Mouse (Mus musculus) forebrain, embryonic 13.5 days (tissue): Measurements from ENCODE around the gene Gm20388. TPM values are rescaled to one million over a fixed set of nuclear protein-coding genes. Genes with fewer than 3 reads are reported as not detected.

ENCODE experiments used
- ATAC-seq: fragments of 200-750 bp; cut with Nextera tagmentation; 2 replicates; pipeline ENCODE4 v1.8.0; 2017
- H3K27ac ChIP-seq: fragments of 300-500 bp; sonication (generic); 2 replicates; pipeline ENCODE4 v1.5.1; 2015; ENCODE audit warnings: inconsistent platforms, mild to moderate bottlenecking, moderate library complexity
- H3K27me3 ChIP-seq: fragments of 300-500 bp; sonication (generic); 2 replicates; pipeline ENCODE4 v1.6.1; 2015; ENCODE audit warnings: mild to moderate bottlenecking, inconsistent platforms
- H3K36me3 ChIP-seq: fragments of 300-500 bp; sonication (generic); 2 replicates; pipeline ENCODE4 v1.6.1; 2015; ENCODE audit warnings: mild to moderate bottlenecking, inconsistent platforms; ENCODE audit not compliant: poor library complexity, severe bottlenecking
- H3K4me1 ChIP-seq: fragments of 300-500 bp; sonication (generic); 2 replicates; pipeline ENCODE4 v1.6.1; 2015; ENCODE audit warnings: inconsistent platforms
- H3K4me2 ChIP-seq: fragments of 300-500 bp; sonication (generic); 2 replicates; pipeline ENCODE4 v1.6.1; 2015; ENCODE audit warnings: inconsistent platforms, mild to moderate bottlenecking, moderate library complexity
- H3K4me3 ChIP-seq: fragments of 300-500 bp; sonication (generic); 2 replicates; pipeline ENCODE4 v1.5.1; 2015; ENCODE audit warnings: mild to moderate bottlenecking, inconsistent platforms
- H3K9ac ChIP-seq: fragments of 300-500 bp; sonication (generic); 2 replicates; pipeline ENCODE4 v1.6.1; 2015; ENCODE audit warnings: mild to moderate bottlenecking, inconsistent platforms
- H3K9me3 ChIP-seq: fragments of 300-500 bp; sonication (generic); replicated peaks from 2 replicates; pipeline ENCODE4 v1.6.1; 2016; ENCODE audit warnings: inconsistent platforms
- WGBS: fragments of 180-500 bp; shearing (Covaris S2); methylation state at CpG from one replicate; pipeline ENCODE4 v1.1.7; 2015; 5-methylcytosine and 5-hydroxymethylcytosine counted together
- polyA plus RNA-seq: library from polyadenylated mRNA; unstranded; fragments of >200 nt; fragmentation: Nextera tagmentation; extraction: Ambion mirVana; gene quantifications from 2 replicates; pipeline ENCODE4 v1.2.1, GENCODE M21; 2015

The Gm20388 gene
- polyA plus RNA-seq, 1 experiment from 2014 or later, result 5.6 TPM

DNA sequence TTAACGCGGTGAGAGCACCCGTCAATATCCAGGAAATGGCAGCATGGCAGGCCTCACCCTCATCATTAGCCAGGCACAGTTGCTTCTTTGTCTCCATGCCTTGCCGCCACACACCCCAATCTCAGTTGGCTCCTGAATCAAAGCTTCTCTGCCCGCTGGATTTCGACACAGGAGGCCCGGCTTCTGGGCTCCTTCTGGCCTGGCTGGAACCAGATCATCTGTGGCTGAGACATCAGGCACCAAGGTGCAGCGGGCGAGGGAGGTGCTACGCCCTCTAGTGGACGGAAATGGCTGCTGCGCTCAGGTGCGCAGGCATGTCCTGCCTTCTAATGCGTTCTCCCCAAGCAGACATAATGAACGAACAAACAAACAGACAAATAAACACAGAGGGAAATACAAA is 1302.6 kb downstream of the Gm20388 start:
- no peaks in the 10 kb centered on the region for H3K4me1 ChIP-seq
- no peak overlapping the region for H3K27ac ChIP-seq
- no peak overlapping the region for H3K4me2 ChIP-seq
- ATAC-seq, result no peak
- H3K9me3 ChIP-seq, result peaks cover 4% of the 10 kb centered on the region; the same call in 1 of the 2 replicates
- H3K36me3 ChIP-seq, result no peaks in the 10 kb centered on the region
- H3K9ac ChIP-seq, result no peak overlapping the region
- H3K27me3 ChIP-seq, result peaks cover 2% of the 10 kb centered on the region; the same call in 1 of the 2 replicates
- no peak overlapping the region for H3K4me3 ChIP-seq
- WGBS, result 53% methylated on average over 15 of the region's 15 CpGs

DNA sequence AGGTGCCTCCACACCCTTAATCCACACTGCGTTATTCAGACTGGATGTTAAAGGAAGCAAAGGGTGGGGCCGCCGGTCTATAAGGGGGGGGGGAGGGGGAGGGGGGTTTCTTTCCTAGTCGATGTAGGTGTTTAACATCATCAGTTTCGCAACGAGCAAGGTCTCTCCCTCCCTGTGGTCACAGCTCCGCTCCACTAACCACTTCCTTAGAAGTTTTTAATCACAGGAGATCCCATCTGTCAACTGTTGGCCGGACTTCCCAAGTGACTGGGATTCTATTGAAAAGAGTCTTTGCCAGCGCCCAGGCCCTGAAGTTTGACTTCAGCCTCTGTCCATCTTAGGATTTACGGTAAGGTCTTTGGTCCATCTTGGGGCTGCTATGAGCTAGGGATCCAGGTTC is 1303.0 kb downstream of the Gm20388 start:
- WGBS, result 64% methylated on average over 10 of the region's 10 CpGs

DNA sequence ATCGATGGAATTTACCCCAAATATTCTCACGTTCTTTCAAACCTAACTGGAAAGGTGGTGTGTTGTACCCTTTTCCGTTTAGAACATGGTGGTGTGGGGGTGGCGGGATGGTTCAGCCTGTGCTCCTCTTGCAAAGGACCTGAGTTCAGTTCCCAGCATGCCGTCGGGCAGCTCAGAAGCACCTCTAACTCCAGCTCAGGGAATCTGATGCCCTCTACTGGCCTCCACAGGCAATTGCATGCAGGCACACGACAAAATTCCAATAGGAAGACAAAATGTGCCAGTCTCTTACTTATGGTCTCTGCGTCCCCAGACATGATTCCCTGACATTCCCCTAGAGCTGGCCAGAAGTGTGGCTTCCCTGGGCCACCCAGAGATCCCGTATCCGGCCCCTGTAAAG is 1304.3 kb downstream of the Gm20388 start:
- no peak overlapping the region for H3K27ac ChIP-seq
- peaks cover 4% of the 10 kb centered on the region; the same call in 1 of the 2 replicates for H3K9me3 ChIP-seq
- H3K27me3 ChIP-seq, result peaks cover 2% of the 10 kb centered on the region; the same call in 1 of the 2 replicates
- no peak for ATAC-seq
- no peaks in the 10 kb centered on the region for H3K36me3 ChIP-seq
- 0 out of 2 replicates have a peak, but pooled peaks cover 3% of the 10 kb centered on the region for H3K4me1 ChIP-seq
- 77% methylated on average over 10 of the region's 10 CpGs for WGBS
- H3K9ac ChIP-seq, result no peak overlapping the region
- H3K4me3 ChIP-seq, result no peak overlapping the region
- H3K4me2 ChIP-seq, result no peak overlapping the region

More for the DNA sequence above, 1303.0 kb downstream of the Gm20388 start:
- Histone ChIP-seq H3K4me2 (no peak overlapping the region), H3K27ac (no peak overlapping the region), H3K36me3 (no peaks in the 10 kb centered on the region), H3K4me3 (no peak overlapping the region), H3K4me1 (no peaks in the 10 kb centered on the region), H3K9me3 (peaks cover 4% of the 10 kb centered on the region; the same call in 1 of the 2 replicates), H3K9ac (no peak overlapping the region), H3K27me3 (peaks cover 2% of the 10 kb centered on the region; the same call in 1 of the 2 replicates)
- ATAC-seq, result no peak

DNA sequence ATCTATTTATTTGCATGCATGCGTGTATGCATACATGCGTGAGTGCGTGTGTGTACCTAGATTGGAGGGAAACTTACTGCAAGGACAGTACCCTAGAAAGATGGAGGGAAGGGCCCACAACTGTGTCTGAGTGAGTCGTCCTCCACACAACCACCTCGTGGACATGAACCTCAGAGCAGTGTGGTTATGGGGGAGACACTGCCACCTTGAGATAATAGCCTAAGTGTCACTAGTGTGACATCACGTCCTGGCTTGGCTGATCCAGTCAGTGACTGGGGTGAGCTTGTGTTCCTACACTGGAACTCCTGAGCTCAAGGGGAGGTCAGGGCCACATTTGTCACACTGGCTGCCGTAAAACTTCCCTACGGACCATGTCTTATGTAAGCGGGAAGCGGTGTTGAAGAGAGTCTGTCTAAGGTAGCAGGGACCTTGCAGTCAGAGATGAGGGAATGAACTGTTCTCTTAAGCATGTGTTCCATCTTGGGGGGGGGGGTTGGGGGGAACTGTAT is 1305.9 kb downstream of the Gm20388 start:
- no peak for ATAC-seq
- Histone ChIP-seq H3K9me3 (peaks cover 4% of the 10 kb centered on the region; the same call in 1 of the 2 replicates), H3K4me2 (no peak overlapping the region), H3K36me3 (no peaks in the 10 kb centered on the region), H3K27ac (no peak overlapping the region), H3K9ac (no peak overlapping the region), H3K4me1 (0 out of 2 replicates have a peak, but pooled peaks cover 3% of the 10 kb centered on the region), H3K27me3 (peaks cover 3% of the 10 kb centered on the region), H3K4me3 (no peak overlapping the region)
- 93% methylated on average over 10 of the region's 10 CpGs for WGBS

DNA sequence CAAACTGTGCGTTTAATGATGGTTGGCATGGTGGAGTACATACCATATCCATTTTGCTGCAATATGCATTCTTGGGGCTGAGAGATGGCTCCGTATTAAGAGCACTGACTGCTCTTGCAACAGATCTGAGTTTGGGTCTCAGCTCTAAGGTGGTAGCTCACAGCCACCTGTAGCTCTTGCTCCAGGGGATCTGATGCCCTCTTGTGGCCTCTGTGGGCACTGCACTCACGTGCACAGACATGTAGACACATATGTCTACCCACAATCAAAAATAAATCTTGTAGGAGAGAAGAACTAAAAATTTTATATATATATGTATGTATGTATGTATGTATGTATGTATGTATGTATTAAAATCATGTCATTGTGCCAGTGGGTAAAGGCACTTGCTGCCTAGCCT is 1307.8 kb downstream of the Gm20388 start:
- Histone ChIP-seq H3K27me3 (peaks cover 5% of the 10 kb centered on the region; the same call in 1 of the 2 replicates), H3K4me3 (no peak overlapping the region), H3K36me3 (no peaks in the 10 kb centered on the region), H3K27ac (no peak overlapping the region), H3K9ac (no peak overlapping the region), H3K4me2 (no peak overlapping the region), H3K4me1 (0 out of 2 replicates have a peak, but pooled peaks cover 3% of the 10 kb centered on the region), H3K9me3 (peaks cover 4% of the 10 kb centered on the region; the same call in 1 of the 2 replicates)
- ATAC-seq, result no peak
- WGBS, result 92% methylated on average over 3 of the region's 3 CpGs

DNA sequence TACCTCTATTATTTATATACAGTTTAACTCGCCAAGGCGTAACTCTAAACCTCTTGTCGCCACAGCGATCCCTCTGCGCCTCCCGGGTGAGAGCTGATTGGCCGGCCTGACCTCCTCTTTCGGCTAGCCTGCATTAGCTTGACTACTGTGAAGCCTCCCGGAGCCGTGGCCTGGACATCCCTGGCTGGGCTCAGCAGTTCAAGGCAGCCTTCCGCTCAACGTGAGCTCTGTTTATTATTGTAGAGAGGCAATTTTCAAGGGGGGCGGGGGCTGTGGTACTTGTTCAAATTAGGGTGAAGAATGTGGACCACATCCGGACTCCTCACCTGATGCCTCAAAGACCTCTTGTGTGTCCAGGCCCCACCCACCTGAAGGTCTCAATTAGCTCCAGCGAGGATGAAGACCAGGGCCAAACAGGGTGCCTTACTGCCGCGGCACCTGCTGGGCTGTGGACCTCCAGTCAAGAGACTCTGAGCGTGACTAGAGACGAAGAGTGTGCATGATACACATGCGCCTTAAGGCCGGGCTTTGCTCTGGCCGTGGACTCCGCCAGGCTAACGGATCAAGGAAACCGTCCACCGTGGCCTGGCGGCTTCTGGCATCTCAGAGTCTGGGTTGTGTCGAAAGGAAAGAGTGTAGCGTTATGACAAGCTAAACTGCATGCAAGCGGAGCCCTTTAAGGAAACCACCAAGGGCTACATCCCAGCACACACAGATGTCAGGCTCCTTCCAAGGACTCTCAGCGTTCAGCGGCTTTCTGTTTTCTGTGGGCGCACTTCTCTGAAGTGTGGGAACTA is 1309.7 kb downstream of the Gm20388 start:
- 46% methylated on average over 33 of the region's 33 CpGs for WGBS

DNA sequence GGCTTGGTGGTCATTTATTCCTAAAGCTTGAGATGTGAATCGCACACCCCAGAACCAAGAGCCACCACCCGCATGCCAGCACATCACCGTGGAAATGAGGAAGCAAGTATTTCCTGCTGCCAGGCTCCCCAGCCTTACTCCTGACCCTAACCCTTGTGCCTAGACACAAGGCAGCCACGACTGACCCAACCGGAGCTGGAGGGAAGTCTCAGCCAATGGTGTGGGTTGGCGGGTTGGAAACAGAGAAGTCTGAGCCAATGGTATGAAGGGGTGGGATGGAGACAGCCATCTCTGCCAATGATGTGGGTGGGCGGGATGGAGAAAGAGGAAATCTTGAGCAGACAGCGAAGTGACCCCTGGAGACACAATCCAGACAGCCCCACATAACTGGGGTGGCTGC is 1314.1 kb downstream of the Gm20388 start:
- H3K4me3 ChIP-seq, result no peak overlapping the region
- H3K9ac ChIP-seq, result no peak overlapping the region
- no peak for ATAC-seq
- H3K4me2 ChIP-seq, result no peak overlapping the region
- no peak overlapping the region for H3K27ac ChIP-seq
- H3K9me3 ChIP-seq, result no peaks in the 10 kb centered on the region
- WGBS, result 79% methylated on average over 8 of the region's 8 CpGs
- peaks cover 5% of the 10 kb centered on the region; the same call in 1 of the 2 replicates for H3K27me3 ChIP-seq
- H3K4me1 ChIP-seq, result 0 out of 2 replicates have a peak, but pooled peaks cover 2% of the 10 kb centered on the region
- H3K36me3 ChIP-seq, result no peaks in the 10 kb centered on the region

More for the DNA sequence above, 1309.7 kb downstream of the Gm20388 start:
- H3K27ac ChIP-seq, result no peak overlapping the region
- no peak overlapping the region for H3K9ac ChIP-seq
- H3K4me2 ChIP-seq, result no peak overlapping the region
- H3K4me3 ChIP-seq, result no peak overlapping the region
- H3K27me3 ChIP-seq, result peaks cover 5% of the 10 kb centered on the region; the same call in 1 of the 2 replicates
- 0 out of 2 replicates have a peak, but pooled peaks cover 3% of the 10 kb centered on the region for H3K4me1 ChIP-seq
- H3K36me3 ChIP-seq, result no peaks in the 10 kb centered on the region
- ATAC-seq, result no peak
- no peaks in the 10 kb centered on the region for H3K9me3 ChIP-seq

DNA sequence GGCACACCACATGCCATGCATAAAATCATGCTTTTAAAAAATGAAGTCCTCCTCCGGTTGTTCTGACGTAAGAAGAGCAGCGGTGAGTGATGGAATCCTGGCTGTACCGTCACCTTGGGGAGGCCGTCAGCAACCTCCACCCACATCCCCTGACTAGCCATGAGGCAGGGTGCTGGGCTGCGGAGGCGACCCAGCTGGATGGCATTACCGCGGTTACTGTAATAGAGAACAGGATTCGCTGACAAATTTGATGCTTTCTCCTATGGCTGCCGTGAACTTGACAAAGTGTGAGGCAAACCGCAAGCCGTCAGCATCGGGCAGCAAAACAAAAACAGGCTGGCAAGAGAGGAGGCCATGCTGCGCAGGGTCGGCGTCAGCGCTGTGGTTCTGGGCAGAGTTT is 1317.1 kb downstream of the Gm20388 start:
- no peak overlapping the region for H3K9ac ChIP-seq
- no peak for ATAC-seq
- no peaks in the 10 kb centered on the region for H3K27me3 ChIP-seq

DNA sequence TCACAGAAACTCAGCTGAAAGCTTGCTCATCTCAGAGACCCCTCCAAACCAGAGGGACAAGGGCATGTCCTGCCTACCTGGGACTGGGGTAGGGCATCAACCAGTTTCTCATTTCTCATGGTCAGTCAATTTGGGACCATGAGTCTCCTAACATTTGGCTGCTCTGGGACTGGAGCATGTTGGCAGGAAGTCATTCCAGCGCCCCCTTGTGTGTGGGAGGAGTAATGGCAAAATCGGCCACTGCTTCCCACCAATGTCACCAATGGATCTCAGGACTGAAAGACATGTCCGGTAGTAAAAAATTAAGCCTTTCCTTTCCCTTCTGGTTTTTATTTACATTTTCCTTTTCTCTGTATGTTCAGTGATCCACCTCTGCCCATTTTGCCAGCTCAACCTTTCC is 1318.3 kb downstream of the Gm20388 start:
- Histone ChIP-seq H3K9ac (no peak overlapping the region), H3K36me3 (no peaks in the 10 kb centered on the region), H3K27ac (no peak overlapping the region), H3K27me3 (no peaks in the 10 kb centered on the region), H3K9me3 (no peaks in the 10 kb centered on the region), H3K4me3 (no peak overlapping the region), H3K4me2 (no peak overlapping the region), H3K4me1 (no peaks in the 10 kb centered on the region)
- ATAC-seq, result no peak
- WGBS, result 68% methylated on average over 3 of the region's 3 CpGs

More for the DNA sequence above, 1317.1 kb downstream of the Gm20388 start:
- H3K4me1 ChIP-seq, result no peaks in the 10 kb centered on the region
- H3K4me3 ChIP-seq, result no peak overlapping the region
- H3K36me3 ChIP-seq, result no peaks in the 10 kb centered on the region
- H3K9me3 ChIP-seq, result no peaks in the 10 kb centered on the region
- H3K27ac ChIP-seq, result no peak overlapping the region
- H3K4me2 ChIP-seq, result no peak overlapping the region
- WGBS, result 80% methylated on average over 18 of the region's 18 CpGs

DNA sequence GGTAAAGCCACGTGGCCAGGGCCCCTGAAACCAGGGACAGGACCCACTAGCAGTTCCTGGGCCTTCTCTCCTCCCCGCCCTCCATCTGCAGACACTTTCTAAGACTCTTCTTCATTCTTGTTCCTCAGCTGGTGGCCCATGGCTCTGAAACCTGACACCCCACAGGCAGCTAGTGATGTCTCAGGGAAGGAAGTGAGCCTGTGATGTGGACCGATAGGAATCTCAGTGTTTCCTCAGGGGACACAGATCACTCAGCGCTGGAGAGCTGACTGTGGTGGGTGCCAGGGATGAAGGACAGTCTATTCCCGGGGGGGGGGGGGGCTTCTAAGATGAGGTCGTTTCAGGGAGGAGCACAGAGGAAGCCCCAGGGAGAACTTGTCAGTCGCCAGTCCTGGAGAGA is 1318.9 kb downstream of the Gm20388 start:
- WGBS, result 50% methylated on average over 7 of the region's 7 CpGs
- no peaks in the 10 kb centered on the region for H3K36me3 ChIP-seq
- ATAC-seq, result no peak
- no peaks in the 10 kb centered on the region for H3K9me3 ChIP-seq
- no peak overlapping the region for H3K27ac ChIP-seq
- no peak overlapping the region for H3K4me3 ChIP-seq
- no peaks in the 10 kb centered on the region for H3K4me1 ChIP-seq
- no peak overlapping the region for H3K4me2 ChIP-seq
- no peak overlapping the region for H3K9ac ChIP-seq
- no peaks in the 10 kb centered on the region for H3K27me3 ChIP-seq

DNA sequence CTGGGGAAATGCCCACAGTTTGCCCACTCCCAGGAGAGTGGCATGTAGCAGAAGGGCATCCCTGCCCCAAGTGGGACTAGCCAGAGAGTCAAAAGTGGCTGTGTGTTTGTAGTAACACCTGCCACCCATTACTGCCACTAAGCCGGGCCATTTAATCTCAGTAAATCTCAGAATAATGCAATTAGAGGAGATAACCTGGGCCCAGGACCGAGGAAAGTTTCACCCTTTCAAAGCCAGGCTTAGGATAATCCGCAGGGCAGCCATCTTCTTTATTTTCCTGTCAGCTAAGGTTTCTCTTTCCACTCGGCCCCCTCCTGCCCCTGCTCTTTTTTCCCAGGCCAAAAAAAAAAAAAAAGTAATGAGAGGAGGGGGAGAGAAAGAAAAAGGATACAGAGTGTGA is 1322.6 kb downstream of the Gm20388 start:
- H3K4me2 ChIP-seq, result no peak overlapping the region
- 13% methylated on average over 4 of the region's 4 CpGs for WGBS
- no peak overlapping the region for H3K27ac ChIP-seq
- no peak for ATAC-seq
- no peak overlapping the region for H3K9ac ChIP-seq
- H3K27me3 ChIP-seq, result no peaks in the 10 kb centered on the region
- H3K4me3 ChIP-seq, result no peak overlapping the region
- H3K36me3 ChIP-seq, result no peaks in the 10 kb centered on the region
- no peaks in the 10 kb centered on the region for H3K4me1 ChIP-seq
- H3K9me3 ChIP-seq, result no peaks in the 10 kb centered on the region

DNA sequence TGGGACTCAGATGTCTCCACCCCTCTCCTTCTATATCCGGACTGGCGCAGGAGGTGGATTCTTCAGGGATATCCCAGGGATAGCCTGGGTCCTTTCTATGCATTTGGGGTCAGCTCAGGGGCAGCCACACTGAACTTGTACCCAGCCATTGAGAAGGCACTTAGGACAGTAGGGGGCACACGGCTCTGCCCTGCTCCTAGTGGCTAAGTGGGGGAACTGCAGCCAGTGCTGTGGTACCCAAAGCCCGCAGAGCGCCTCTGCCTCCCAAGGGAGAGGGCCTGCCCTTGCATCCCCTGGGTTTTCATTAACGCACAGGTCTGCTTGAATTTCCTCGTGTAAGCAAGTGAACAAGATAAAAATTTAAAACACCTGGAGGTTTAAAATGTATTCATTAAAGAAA is 1324.3 kb downstream of the Gm20388 start:
- no peak for ATAC-seq
- no peak overlapping the region for H3K4me3 ChIP-seq
- H3K4me1 ChIP-seq, result no peaks in the 10 kb centered on the region
- no peaks in the 10 kb centered on the region for H3K9me3 ChIP-seq
- no peak overlapping the region for H3K4me2 ChIP-seq
- no peaks in the 10 kb centered on the region for H3K36me3 ChIP-seq
- H3K27ac ChIP-seq, result no peak overlapping the region
- H3K9ac ChIP-seq, result no peak overlapping the region
- H3K27me3 ChIP-seq, result no peaks in the 10 kb centered on the region
- WGBS, result 69% methylated on average over 7 of the region's 7 CpGs
